In the genomic region with DNA sequence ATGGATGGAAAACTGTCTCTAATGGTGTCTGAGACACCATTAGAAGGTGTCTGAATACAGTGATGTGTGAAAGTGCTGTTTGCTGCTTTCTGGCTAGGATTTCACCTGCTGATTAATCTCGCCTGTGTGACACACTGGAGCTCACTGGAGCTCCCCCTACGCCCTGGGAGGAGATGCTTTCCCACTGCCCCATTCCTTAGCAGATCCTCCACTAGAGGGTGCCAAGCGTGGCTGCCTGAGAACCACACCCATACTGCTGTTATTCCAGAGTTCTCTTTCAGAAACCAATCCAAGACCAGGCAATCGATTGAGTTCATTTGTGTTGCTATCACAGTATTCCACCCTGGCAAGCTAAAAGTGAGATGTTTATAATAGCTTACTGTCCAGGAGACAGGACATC, we compare ENCODE assay signal across 11 mouse cellular contexts.
DNase-seq lines count a peak whose midpoint lies in the region; ATAC-seq and TF ChIP-seq lines count a peak whose summit lies in the region.
"Had no signal": no experiment of that assay in that cellular context is flagged by ENCODE, and none has a peak within 500 bp of the region (broad histone marks: within the 10 kb centered on the region; RNA-seq: fewer than 3 reads in every experiment).

No protein-coding gene starts in this region.

- no peak overlapping the region for H3K4me2 ChIP-seq in forebrain, postnatal 0 days (ENCODE audit: low read depth)
- H3K4me2 ChIP-seq in forebrain, embryonic 12.5 days: no peak overlapping the region
- H3K4me2 ChIP-seq in embryonic facial prominence, embryonic 11.5 days (ENCODE audit: low read depth, low read length): no peak overlapping the region
- H3K4me2 ChIP-seq: embryonic facial prominence, embryonic 12.5 days; limb, embryonic 15.5 days had no signal

- no peak for ATAC-seq in forebrain, postnatal 0 days
- no peak for ATAC-seq in forebrain, embryonic 12.5 days (ENCODE audit: low FRiP score)
- no peak for ATAC-seq in embryonic facial prominence, embryonic 11.5 days (replicated peaks; ENCODE audit: insufficient number of reproducible peaks, low FRiP score, low TSS enrichment, low read depth)

- 47% methylated on average over 4 of the region's 4 CpGs for WGBS in forebrain, postnatal 0 days
- WGBS in forebrain, embryonic 12.5 days: 44% methylated on average over 4 of the region's 4 CpGs
- 38% methylated on average over 4 of the region's 4 CpGs for WGBS in embryonic facial prominence, embryonic 11.5 days

- H3K27me3 ChIP-seq in forebrain, postnatal 0 days (ENCODE audit: insufficient read depth, low read length): no peaks in the 10 kb centered on the region
- H3K27me3 ChIP-seq in forebrain, embryonic 12.5 days: no peaks in the 10 kb centered on the region
- H3K27me3 ChIP-seq in embryonic facial prominence, embryonic 11.5 days (ENCODE audit: control insufficient read depth, insufficient read depth, low read length): no peaks in the 10 kb centered on the region
- H3K27me3 ChIP-seq: embryonic facial prominence, embryonic 12.5 days; limb, embryonic 15.5 days had no signal

- no peaks in the 10 kb centered on the region for H3K9me3 ChIP-seq in forebrain, postnatal 0 days (ENCODE audit: low read length)
- H3K9me3 ChIP-seq in forebrain, embryonic 12.5 days: no peaks in the 10 kb centered on the region
- H3K9me3 ChIP-seq in embryonic facial prominence, embryonic 11.5 days (replicated peaks; ENCODE audit: control insufficient read depth, low read length): no peaks in the 10 kb centered on the region
- H3K9me3 ChIP-seq: embryonic facial prominence, embryonic 12.5 days; limb, embryonic 15.5 days had no signal

- no peak overlapping the region for H3K27ac ChIP-seq in forebrain, postnatal 0 days (ENCODE audit: low read depth, low read length)
- H3K27ac ChIP-seq in forebrain, embryonic 12.5 days: no peak overlapping the region
- no peak overlapping the region for H3K27ac ChIP-seq in left cerebral cortex, adult 2 months
- H3K27ac ChIP-seq in embryonic facial prominence, embryonic 11.5 days (replicated peaks; ENCODE audit: low read depth, low read length): no peak overlapping the region
- H3K27ac ChIP-seq: embryonic facial prominence, embryonic 12.5 days; limb, embryonic 15.5 days had no signal

- TF ChIP-seq CTCF in forebrain, postnatal 0 days (IDR thresholded peaks at IDR 0.05; ENCODE audit: low read depth): peak; percentile 48
- TF ChIP-seq CTCF in left cerebral cortex, adult 2 months (IDR thresholded peaks at IDR 0.05): peak; percentile 41

- intact Hi-C loops in left cerebral cortex, adult 2 months (cut with DNase I): no loop called here

- no peak overlapping the region for H3K9ac ChIP-seq in forebrain, postnatal 0 days
- no peak overlapping the region for H3K9ac ChIP-seq in forebrain, embryonic 12.5 days
- no peak overlapping the region for H3K9ac ChIP-seq in embryonic facial prominence, embryonic 11.5 days (replicated peaks; ENCODE audit: low read length)
- H3K9ac ChIP-seq: embryonic facial prominence, embryonic 12.5 days; limb, embryonic 15.5 days had no signal

- no peak overlapping the region for H3K4me3 ChIP-seq in forebrain, postnatal 0 days (ENCODE audit: low read depth, low read length)
- H3K4me3 ChIP-seq in forebrain, embryonic 12.5 days (replicated peaks): no peak overlapping the region
- H3K4me3 ChIP-seq in left cerebral cortex, adult 2 months: no peak overlapping the region
- no peak overlapping the region for H3K4me3 ChIP-seq in embryonic facial prominence, embryonic 11.5 days (ENCODE audit: low read depth, low read length)
- H3K4me3 ChIP-seq: embryonic facial prominence, embryonic 12.5 days; limb, embryonic 15.5 days had no signal

- H3K36me3 ChIP-seq in forebrain, postnatal 0 days (ENCODE audit: insufficient read depth): no peaks in the 10 kb centered on the region
- no peaks in the 10 kb centered on the region for H3K36me3 ChIP-seq in forebrain, embryonic 12.5 days (replicated peaks)
- H3K36me3 ChIP-seq in embryonic facial prominence, embryonic 11.5 days (replicated peaks; ENCODE audit: control insufficient read depth, insufficient read depth, low read depth, low read length): no peaks in the 10 kb centered on the region
- H3K36me3 ChIP-seq: embryonic facial prominence, embryonic 12.5 days; limb, embryonic 15.5 days had no signal

- no peaks in the 10 kb centered on the region for H3K4me1 ChIP-seq in forebrain, postnatal 0 days (ENCODE audit: insufficient read depth)
- H3K4me1 ChIP-seq in forebrain, embryonic 12.5 days: no peaks in the 10 kb centered on the region
- no peaks in the 10 kb centered on the region for H3K4me1 ChIP-seq in embryonic facial prominence, embryonic 11.5 days (ENCODE audit: control insufficient read depth, insufficient read depth, low read length)
- H3K4me1 ChIP-seq: embryonic facial prominence, embryonic 12.5 days; limb, embryonic 15.5 days had no signal

- DNase-seq in forebrain, postnatal 0 days: no peak
- DNase-seq in left cerebral cortex, adult 2 months (ENCODE audit: extremely low spot score in 1 of 2, low spot score in 2 of 2): no peak
- DNase-seq in left cerebral cortex, adult 9 months (ENCODE audit: low spot score in 2 of 2): no peak
- DNase-seq in ES-CJ7 (ENCODE audit: low read depth, low spot score): peak; percentile 54
- peak; percentile 23 for DNase-seq in embryonic facial prominence, embryonic 11.5 days (ENCODE audit: low spot score)
- DNase-seq in gastrocnemius, adult 18-20 months (ENCODE audit: low spot score): no peak
- DNase-seq in right cerebral cortex, adult 2 months (ENCODE audit: low spot score in 2 of 2): no peak
- DNase-seq: gastrocnemius, postnatal 36 days had no signal

Comparison
In these comparisons a context has a peak if more than half of its experiments do, and no peak if none do; other contexts are left out.
1. DNase-seq: peak in ES-CJ7 (single experiment) and embryonic facial prominence, embryonic 11.5 days (single experiment); none in forebrain, postnatal 0 days (single experiment), left cerebral cortex, adult 2 months (0 of 2), left cerebral cortex, adult 9 months (0 of 2), gastrocnemius, adult 18-20 months (single experiment) and right cerebral cortex, adult 2 months (0 of 2).